Mouse (Mus musculus) thymus, adult 2 months (tissue): ENCODE measurements at regions not wholly inside any gene's neighbourhood (a gene's known extent, or its start where the extent isn't known, plus 50 kb on each side); places are given as distances from the start of the nearest gene placed in this dataset.

Source experiments
- DNase-seq: peaks from one replicate; pipeline ENCODE4 v3.0.0; 2021
- H3K27ac ChIP-seq: fragments of 200-500 bp; 2 replicates; pipeline ENCODE4 v1.5.1; 2012; ENCODE audit warnings: low read length, control low read depth; ENCODE audit not compliant: control insufficient read depth, insufficient read depth
- H3K27me3 ChIP-seq: fragments of 200-500 bp; 2 replicates; pipeline ENCODE4 v1.6.1; 2012; ENCODE audit warnings: mild to moderate bottlenecking, low read length, moderate library complexity, mixed read lengths; ENCODE audit not compliant: control insufficient read depth, insufficient read depth
- H3K36me3 ChIP-seq: fragments of 200-500 bp; 2 replicates; pipeline ENCODE4 v1.6.1; 2012; ENCODE audit warnings: mild to moderate bottlenecking, low read length, moderate library complexity; ENCODE audit not compliant: control insufficient read depth, insufficient read depth
- H3K4me1 ChIP-seq: fragments of 200-500 bp; replicated peaks from 2 replicates; pipeline ENCODE4 v1.6.1; 2012; ENCODE audit warnings: low read length; ENCODE audit not compliant: control insufficient read depth, insufficient read depth
- H3K4me3 ChIP-seq: fragments of 200-500 bp; 2 replicates; pipeline ENCODE4 v1.5.1; 2012; ENCODE audit warnings: mild to moderate bottlenecking, low read length, control low read depth, moderate library complexity; ENCODE audit not compliant: control insufficient read depth, insufficient read depth
- CTCF ChIP-seq: fragments of 200-500 bp; IDR thresholded peaks from 2 replicates; pipeline ENCODE4 v1.5.1; 2012; ENCODE audit warnings: mild to moderate bottlenecking, control low read depth, low read length, moderate library complexity, borderline replicate concordance; ENCODE audit not compliant: control insufficient read depth, poor library complexity, insufficient read depth; ENCODE audit errors: extremely low read depth
- POLR2A ChIP-seq: fragments of 200-500 bp; IDR thresholded peaks from 2 replicates; pipeline ENCODE4 v1.6.1; 2012; ENCODE audit warnings: mild to moderate bottlenecking, low read length, control low read depth, moderate library complexity; ENCODE audit not compliant: control insufficient read depth, poor library complexity, insufficient read depth; ENCODE audit errors: extremely low read depth
- WGBS: fragments of 180-500 bp; shearing (Covaris S2); methylation state at CpG from one replicate; pipeline ENCODE4 v1.1.7; 2018; 5-methylcytosine and 5-hydroxymethylcytosine counted together

DNA sequence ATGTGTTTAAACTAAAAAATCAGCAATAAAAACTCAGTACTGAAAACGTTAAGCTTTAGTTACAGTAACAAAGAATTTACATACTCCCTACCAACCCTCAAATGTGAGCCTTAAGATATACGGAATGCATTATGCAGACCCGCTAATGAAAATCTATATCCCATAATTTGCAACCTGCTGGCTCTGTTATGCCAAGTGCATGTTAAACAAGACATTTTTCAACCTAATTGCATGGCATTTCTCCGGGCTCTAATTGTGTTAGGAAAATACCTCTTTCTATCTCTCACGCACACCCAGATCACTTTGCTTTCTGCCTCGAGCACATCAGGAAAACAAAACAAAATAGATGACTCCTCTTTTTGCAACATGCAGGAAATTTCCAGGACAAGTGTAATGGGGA lies 368.6 kb upstream of the Mctp2 start:
- 91% methylated on average over 6 of the region's 6 CpGs for WGBS
- Histone ChIP-seq H3K4me3 (no peak overlapping the region), H3K27me3 (no peaks in the 10 kb centered on the region), H3K36me3 (no peaks in the 10 kb centered on the region), H3K4me1 (no peaks in the 10 kb centered on the region), H3K27ac (no peak overlapping the region)
- no peak for DNase-seq
- TF ChIP-seq POLR2A (no peak), CTCF (no peak)

DNA sequence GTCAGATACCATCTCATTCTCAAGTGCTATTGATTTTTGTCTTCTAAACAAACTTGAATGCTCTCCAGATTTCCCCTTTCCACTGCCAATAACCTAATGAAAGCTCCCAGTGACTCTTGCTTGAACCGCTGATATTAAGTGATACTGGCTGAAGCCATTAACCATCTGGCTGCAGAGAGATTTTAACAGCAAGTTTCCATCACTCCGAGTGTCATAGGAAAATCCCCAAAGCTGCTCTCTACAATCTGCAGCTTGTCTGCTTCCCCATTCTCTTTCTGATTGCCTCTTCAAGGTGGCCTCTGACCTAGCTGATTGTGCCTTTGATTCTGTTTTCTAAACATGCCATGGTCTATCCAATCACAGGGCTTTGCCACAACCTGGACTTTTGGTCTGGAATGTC lies 379.4 kb upstream of the Mctp2 start:
- DNase-seq, result no peak
- TF ChIP-seq POLR2A (no peak), CTCF (no peak)
- H3K27ac ChIP-seq, result no peak overlapping the region
- no peaks in the 10 kb centered on the region for H3K27me3 ChIP-seq
- WGBS, result 71% methylated on average over 2 of the region's 2 CpGs
- no peak overlapping the region for H3K4me3 ChIP-seq
- no peaks in the 10 kb centered on the region for H3K36me3 ChIP-seq
- no peaks in the 10 kb centered on the region for H3K4me1 ChIP-seq

DNA sequence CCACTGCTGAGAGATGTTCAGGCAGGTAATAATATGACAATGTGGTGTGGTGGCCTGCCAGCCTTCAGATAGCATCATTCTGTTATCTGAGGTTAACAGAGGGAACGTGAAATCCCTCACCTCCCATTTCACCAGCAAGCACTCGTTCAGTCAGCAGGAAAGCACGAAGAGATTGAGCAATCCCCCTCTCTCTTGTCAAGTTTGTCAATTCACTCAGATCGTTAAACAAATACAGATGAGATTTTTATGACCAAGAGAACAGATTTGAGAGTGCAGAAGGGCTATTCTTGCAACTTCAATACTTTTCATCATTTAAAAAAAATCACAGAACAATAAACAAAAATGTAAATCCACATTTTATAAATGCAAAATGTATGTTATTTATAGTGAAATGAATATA lies 380.9 kb upstream of the Mctp2 start:
- H3K4me3 ChIP-seq, result no peak overlapping the region
- H3K27me3 ChIP-seq, result no peaks in the 10 kb centered on the region
- no peak for DNase-seq
- no peaks in the 10 kb centered on the region for H3K4me1 ChIP-seq
- no peaks in the 10 kb centered on the region for H3K36me3 ChIP-seq
- no peak overlapping the region for H3K27ac ChIP-seq
- TF ChIP-seq POLR2A (no peak), CTCF (no peak)
- WGBS, result 76% methylated on average over 4 of the region's 4 CpGs

DNA sequence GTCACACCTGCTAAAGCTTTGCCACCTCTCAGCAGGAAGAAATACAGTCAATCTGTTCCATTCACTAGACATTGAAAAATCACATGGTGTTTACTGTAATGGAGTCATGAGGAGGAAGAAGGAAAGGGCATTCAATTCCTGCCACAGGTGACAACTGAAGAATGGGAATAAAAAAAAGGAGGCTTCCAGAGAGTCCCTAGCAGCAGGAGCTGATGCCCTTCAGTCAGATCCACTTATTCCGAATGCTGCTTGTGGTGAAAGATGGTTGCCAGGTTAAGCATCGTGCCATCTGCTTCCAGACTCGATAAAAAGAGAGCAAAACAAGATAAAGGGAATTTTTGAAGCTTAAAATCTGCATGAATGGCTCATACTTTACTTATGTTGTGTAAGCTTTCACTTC lies 385.0 kb upstream of the Mctp2 start:
- no peaks in the 10 kb centered on the region for H3K4me1 ChIP-seq
- H3K36me3 ChIP-seq, result no peaks in the 10 kb centered on the region
- WGBS, result 84% methylated on average over 3 of the region's 3 CpGs
- no peak overlapping the region for H3K27ac ChIP-seq
- TF ChIP-seq POLR2A (no peak), CTCF (no peak)
- DNase-seq, result no peak
- H3K4me3 ChIP-seq, result no peak overlapping the region
- H3K27me3 ChIP-seq, result no peaks in the 10 kb centered on the region

DNA sequence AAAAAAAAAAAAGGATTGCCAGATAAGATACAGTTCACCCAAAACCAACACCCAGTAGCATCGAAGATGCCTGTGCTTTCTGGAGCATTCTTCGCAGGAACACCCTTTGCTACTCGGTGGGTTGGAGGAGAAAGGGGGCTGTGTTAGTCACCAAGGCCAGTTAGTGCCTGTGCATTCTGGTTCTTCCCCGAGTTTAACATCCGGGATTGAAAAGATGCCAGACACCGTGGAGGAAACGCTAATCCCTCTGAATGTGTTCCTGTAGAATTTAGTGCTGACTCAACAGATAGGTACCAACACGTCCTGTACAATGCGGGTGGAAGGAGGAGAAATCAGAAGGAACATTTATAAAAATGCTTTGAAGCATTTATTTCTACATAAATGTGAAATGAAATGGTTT lies 385.5 kb upstream of the Mctp2 start:
- H3K4me1 ChIP-seq, result no peaks in the 10 kb centered on the region
- no peaks in the 10 kb centered on the region for H3K36me3 ChIP-seq
- no peak overlapping the region for H3K27ac ChIP-seq
- no peak for DNase-seq
- 89% methylated on average over 9 of the region's 9 CpGs for WGBS
- H3K27me3 ChIP-seq, result no peaks in the 10 kb centered on the region
- TF ChIP-seq POLR2A (no peak), CTCF (no peak)
- H3K4me3 ChIP-seq, result no peak overlapping the region

DNA sequence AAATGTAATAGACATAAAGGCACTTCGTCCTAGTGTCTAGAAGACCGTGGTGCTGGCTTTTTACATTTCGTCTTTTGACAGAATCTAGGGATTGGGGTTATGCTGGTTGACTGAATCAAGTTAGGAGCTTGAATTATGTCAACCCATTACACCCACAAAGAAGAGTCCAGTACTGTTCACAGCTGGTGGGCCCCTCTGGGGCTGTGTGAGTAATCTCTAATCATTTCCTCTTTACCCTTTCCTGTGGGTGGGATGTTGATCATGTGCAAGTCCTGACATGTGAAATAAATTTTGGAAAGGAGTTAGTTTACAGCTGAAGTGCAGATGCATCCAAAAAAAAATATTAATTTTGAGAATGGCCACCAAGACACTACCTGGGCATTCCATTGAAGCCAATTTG lies 390.3 kb upstream of the Mctp2 start:
- Histone ChIP-seq H3K27ac (no peak overlapping the region), H3K4me1 (no peaks in the 10 kb centered on the region), H3K36me3 (no peaks in the 10 kb centered on the region), H3K27me3 (no peaks in the 10 kb centered on the region), H3K4me3 (no peak overlapping the region)
- TF ChIP-seq POLR2A (no peak), CTCF (no peak)
- 78% methylated on average over 3 of the region's 3 CpGs for WGBS
- DNase-seq, result no peak

DNA sequence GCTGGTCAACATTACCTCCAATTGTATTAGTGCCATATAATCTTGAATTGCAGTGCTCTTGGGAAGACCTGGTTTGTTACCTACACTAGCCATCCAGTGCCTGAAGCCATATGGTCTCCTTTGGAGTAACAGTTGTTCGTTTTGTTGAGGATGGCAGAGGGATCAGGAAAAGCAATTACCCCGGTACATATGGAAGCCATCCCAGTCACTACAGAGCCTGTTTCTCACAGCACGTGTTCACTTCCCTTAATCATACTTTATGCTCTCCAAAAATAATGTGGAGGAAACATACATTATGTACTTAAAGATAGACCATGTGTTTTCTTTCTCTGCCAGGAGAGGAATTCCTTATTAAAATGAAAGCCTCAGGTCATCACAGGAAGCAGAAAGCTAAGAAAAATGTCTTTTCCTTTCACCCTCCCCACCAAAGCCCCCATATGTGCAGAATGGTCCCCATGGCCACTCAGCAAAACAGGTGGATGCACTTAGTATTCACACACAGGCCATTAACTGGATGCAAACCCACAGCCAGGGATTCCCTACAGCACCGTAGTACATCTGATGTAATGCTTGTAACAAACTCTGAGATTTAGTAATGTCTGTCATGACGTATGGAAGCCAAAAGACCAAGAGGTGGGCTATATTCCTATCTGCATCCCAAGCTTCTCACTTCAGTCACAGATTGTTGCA lies 397.4 kb upstream of the Mctp2 start:
- no peak overlapping the region for H3K4me3 ChIP-seq
- WGBS, result 85% methylated on average over 5 of the region's 5 CpGs
- H3K27me3 ChIP-seq, result no peaks in the 10 kb centered on the region

More for the DNA sequence above, 397.4 kb upstream of the Mctp2 start:
- Histone ChIP-seq H3K4me1 (no peaks in the 10 kb centered on the region), H3K27ac (no peak overlapping the region), H3K36me3 (no peaks in the 10 kb centered on the region)
- no peak for DNase-seq
- TF ChIP-seq CTCF (no peak), POLR2A (no peak)
